Mouse (Mus musculus): ENCODE measurements around the gene 6430550D23Rik.

- TF ChIP-seq CTCF (IDR thresholded peaks at IDR 0.05) (peak; percentile 35), POLR2A (IDR thresholded peaks at IDR 0.05; ENCODE audit: insufficient read depth, low read depth, low read length) (no peak)
Measured at GRCm38 (mm10) chr2:155991863-155992321, 15.9 kb downstream of the 6430550D23Rik start.

All from heart, adult 2 months (tissue).